Mouse (Mus musculus): ENCODE data around the gene Pmm1.
"Not testable (repeated sequence)": the region's sequence is repeated elsewhere in the genome, so short reads cannot be mapped to it uniquely, and the experiment has no call there.

The Pmm1 gene

DNA sequence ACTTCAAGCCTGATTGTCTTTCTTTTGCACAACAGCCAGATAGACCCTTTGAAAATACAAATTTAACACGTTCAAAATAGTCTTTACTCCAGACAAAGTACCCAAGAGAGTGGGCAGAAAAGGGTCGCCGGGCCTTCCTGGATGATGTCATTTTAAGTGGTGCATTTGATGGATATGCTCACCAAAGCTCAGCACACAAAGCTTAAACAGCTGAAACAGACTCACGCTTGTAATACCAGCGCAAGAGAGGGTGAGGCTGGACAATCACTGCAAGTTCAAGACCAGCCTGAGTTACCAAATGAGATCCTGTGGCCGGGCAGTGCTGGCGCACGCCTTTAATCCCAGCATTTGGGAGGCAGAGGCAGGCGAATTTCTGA lies 34.3 kb downstream of the Pmm1 start:
- no peak for DNase-seq (ENCODE audit: low read depth)

GRCm38 (mm10) chr15:81925760-81926445 lies 34.8 kb downstream of the Pmm1 start, which contains the start of gene Polr3h:
Gene Polr3h (minus strand): TSS chr15:81926240.
- DNase-seq (ENCODE audit: low read depth): peak; percentile 98

- no peak for DNase-seq (ENCODE audit: low read depth)
Observed at GRCm38 (mm10) chr15:81924933-81925332, 35.8 kb downstream of the Pmm1 start.

DNA sequence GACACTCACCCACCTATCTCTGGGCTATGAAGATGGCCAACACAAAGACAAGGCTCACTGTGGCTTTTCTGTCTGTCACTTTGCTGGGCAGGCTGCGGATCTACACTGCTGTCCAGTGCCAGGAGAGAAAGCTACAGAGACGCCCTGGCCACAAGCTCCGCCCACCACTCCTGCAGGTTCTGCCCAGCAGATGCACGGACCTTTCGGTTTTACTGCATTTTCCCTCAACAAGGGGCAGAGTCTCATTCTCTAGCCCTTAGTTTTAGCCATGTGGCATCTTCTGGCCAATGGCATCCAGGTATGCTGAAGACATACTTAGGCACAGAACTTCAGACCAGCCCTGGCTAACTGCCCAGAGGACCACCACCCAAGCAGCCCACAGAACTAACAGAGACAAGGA lies 39.5 kb downstream of the Pmm1 start:
- no peak for DNase-seq (ENCODE audit: low read depth)

DNA sequence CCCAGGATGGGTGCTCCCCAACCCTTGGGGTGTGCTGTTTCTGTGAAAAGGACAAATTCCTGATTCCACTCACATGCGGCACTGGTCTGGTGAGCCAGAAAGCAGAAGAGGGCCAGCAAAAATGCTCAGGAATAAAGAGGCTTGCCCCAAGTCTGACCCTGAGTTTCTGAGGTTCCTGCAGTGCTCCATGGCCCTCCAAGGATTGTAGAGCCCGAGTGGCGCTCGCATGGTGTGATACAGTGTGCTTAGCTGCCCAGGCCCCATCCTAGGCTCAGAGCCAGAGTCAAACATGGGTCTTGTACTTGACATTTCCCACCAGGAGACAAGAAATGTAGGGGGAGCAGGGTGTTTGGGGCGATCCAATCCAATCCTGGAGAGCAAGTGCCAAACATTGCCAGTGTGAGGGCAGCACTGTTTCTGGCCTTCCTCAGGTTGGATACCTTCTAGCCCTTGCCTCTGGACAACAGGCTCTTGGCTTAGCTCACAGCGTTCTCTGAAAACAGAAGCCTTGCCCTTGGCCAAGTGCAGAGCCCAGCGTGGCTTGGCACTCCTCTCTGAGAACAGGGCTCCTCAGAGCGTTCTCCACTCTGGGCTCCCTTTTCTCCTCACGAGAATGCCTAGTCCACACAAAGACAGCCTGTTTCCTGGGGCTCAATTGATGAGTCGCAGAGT lies 40.0 kb downstream of the Pmm1 start:
- DNase-seq (ENCODE audit: low read depth): no peak

GRCm38 (mm10) chr15:81919062-81919461 lies 41.7 kb downstream of the Pmm1 start:
- DNase-seq (ENCODE audit: low read depth): no peak

- peak; percentile 71 for DNase-seq (ENCODE audit: low read depth)
Observed at GRCm38 (mm10) chr15:81917621-81918463, 42.9 kb downstream of the Pmm1 start.

GRCm38 (mm10) chr15:81917201-81917600 lies 43.5 kb downstream of the Pmm1 start:
- no peak for DNase-seq (ENCODE audit: low read depth)

- DNase-seq (ENCODE audit: low read depth): no peak
Observed at GRCm38 (mm10) chr15:81915663-81916062, 45.1 kb downstream of the Pmm1 start.

DNA sequence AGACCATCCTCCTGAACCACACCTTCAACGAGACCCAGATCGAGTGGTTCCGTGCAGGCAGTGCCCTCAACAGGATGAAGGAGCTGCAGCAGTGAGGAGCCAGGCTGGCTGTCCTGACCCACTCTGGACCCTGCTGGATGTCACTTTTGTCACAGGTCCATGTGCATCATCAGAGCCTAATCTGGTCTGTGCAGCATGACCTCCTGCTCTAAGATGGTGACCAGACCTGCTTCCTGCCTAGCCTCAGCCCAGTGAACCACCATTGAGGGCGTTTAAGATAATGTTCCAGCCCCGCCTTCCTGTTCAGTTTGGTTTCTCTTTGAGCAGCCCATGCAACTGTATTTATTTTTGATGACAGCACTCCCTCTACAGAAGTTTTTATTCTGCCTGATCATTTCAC lies 46.1 kb downstream of the Pmm1 start:
- DNase-seq (ENCODE audit: low read depth): peak; percentile 79

DNA sequence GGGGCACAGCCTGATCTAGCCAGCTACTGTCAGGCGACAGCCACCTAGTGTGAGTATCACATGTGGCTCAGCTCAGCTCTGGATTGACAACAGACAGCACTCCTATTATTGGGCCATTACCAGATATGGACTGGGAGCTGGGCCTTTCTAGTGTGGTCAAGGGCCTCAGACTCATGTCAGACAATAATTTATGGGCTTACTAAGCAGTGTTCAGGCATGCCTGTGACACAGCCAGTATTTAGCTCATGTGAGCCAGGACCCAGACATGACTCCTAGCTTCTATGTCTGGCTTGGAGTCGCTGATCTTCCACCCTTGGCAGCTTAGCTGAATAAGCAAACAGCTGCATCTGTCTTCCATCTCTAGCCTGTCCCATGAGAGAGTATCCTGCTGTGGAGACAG lies 48.2 kb downstream of the Pmm1 start:
- DNase-seq (ENCODE audit: low read depth): no peak

GRCm38 (mm10) chr15:81908767-81909166 lies 52.0 kb downstream of the Pmm1 start:
- not testable (repeated sequence) for DNase-seq (ENCODE audit: low read depth)

DNA sequence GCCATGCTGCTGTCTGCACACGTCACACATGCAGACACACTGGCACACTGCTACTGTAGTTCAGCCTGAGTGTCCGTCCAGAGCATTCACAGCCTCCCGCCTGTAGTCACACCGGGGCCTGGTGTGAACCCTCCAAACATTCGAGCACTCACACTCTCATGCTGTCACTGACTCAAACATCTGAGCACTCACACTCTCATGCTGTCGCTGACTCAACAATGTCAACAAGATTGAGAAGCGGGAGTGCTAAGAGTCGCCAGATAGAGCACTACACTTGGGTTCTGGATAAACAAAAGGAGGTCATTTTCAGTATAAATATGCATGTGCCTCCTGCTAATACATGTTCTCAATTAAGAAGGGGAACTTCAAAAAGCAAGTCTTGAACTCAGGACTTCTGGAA lies 52.8 kb downstream of the Pmm1 start:
- no peak for DNase-seq (ENCODE audit: low read depth)

DNA sequence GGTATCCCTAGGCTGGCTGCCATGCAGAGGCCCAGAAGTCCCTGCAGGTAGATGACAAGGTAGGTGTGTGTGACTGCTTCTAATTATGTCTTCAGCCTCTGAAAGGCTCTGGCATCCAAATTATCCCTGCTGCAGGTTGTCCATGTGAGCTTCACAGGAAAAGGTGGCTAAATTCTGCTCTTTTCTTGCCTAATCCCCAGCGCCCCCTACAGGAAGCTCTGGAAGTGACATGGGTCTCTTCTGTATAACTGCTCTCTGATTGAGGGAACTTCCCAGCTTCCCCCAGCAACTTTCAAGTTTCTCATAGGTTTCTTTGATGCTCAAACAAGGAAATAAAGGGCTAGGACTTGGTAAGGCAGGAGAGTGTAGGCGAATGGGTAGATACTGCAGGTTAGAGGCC lies 55.8 kb downstream of the Pmm1 start:
- DNase-seq (ENCODE audit: low read depth): peak; percentile 72

All from 416B (cell line).